Mouse (Mus musculus): ENCODE data around the gene Ccdc152.

- TF ChIP-seq POLR2A (IDR thresholded peaks at IDR 0.05; ENCODE audit: extremely low read depth, insufficient read depth, low read length) = no peak
- TF ChIP-seq CTCF (IDR thresholded peaks at IDR 0.05; ENCODE audit: low read depth, low read length) = no peak
Observed at GRCm38 (mm10) chr15:3346682-3347081, 43.4 kb upstream of the Ccdc152 start.
